Mouse (Mus musculus) lung, postnatal 10 days (tissue): ENCODE results near the gene Rere.
A peak's percentile ranks its signal among the peaks of the same experiment; 100 is the strongest.

ENCODE experiments used
- DNase-seq: peaks from one replicate; pipeline ENCODE4 v3.0.0; 2021

Gene Rere

DNA sequence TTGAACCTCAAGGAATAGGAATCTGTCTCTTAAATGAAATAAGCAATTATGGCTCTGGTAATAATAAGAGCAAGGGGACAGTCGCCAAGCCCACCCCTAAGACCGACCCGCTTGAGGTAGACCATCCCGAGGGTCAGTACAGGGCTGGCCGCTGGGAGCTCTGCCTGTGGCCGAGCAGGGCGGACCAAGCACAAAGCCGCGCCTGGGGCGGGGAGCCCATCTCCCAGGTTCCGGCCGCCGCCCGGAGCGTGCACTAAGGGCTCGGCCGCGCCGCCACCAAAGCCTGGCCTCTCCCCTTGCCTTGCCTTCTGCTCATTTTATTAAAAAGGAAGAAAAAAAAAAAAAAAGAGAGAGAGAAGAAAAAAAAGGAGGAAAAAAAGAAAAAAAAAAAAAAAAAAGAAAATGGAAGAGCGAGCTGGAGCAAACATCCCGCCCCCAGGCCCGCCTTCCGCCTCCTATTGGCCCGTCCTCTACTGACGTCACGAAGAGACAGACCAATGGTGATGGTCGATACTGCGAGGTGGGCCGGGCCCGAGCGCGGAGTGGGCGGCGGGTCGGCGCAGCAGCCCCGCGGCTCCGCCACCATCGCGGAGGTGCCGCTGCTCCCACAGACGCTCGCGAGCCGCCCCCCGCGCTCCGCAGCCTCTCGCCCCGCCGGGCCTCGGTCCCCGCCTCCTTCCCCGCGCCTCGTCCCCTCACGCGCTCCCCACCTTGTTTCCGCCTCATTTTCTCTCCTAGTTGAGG is at the start of gene Rere:
TSS of gene Rere (plus strand) at position 629 of the 744 bp plus-strand sequence.
- DNase-seq: peak; percentile 99

DNA sequence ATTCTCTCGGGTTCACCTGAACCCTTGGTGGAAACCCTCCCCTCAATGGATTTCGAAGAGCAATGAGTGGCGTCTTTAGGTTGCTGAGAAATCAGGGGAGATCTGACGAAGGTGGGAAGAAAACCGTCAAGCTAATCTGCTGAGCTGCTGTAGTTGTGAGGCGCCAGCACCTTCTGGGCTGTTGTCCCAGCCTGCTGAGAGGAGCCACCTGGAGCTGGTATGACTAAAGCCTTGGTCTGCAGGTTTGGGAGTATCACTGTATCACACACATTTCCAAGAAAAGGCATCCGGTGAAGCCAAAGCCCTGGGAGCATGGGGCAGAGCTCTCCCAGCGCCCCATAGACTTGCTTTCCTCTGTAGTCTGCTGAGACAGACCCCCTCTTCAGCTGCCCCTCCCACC is 49.6 kb upstream of the Rere start:
- DNase-seq: no peak

DNA sequence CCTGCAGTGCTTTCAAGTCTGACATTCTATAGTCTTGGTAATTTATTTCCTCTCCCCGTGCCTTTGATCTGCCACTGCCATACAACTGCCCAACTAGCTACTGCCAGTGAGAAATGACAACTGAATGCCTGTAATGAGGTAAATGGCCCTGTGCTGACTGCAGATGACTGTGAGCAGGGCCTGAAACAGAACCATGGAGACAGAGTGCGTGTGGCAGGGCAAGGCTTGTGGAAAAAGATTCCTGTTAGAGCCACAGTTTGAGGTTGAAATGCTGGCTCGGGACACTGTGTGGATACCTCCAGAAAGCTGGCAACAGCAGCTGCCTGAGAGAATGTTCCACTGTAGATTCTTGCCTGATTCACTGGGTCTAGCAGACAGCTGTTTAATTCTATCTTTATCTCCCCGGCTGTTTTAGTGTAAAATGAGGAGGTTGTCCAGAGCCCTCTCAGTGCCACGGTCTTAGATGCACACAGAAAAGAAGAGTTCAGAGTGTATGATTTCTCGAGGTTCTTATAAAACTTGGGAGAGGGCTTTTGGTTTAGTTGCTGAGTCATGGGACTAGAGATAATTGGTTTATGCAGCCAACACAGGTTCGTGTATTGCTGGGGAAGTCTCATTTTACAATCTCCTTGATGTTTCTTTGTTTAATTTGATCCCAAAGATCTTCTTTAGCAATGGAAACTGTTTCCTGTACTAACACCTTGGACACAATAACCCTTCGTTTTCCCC is 46.7 kb upstream of the Rere start:
- DNase-seq: no peak

DNA sequence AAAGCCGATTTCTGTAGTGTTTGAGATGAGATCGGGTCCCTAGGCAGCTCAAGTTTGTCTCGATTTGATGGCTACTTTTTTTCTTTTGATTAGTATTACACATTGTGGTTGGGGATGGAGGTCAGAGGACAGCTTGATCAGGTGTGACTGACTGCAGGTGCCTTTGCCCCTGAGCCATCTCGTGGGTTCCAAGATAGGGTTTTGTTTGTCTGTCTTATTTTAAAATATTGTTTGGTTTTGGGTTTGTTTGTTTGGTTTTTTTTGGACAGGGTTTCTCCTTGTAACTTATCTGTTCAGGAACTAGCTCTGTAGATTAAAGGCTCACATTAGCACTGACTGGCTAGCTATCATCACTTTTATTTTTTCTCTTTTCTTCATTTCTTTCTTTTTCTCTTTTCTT is 45.9 kb upstream of the Rere start:
- no peak for DNase-seq

DNA sequence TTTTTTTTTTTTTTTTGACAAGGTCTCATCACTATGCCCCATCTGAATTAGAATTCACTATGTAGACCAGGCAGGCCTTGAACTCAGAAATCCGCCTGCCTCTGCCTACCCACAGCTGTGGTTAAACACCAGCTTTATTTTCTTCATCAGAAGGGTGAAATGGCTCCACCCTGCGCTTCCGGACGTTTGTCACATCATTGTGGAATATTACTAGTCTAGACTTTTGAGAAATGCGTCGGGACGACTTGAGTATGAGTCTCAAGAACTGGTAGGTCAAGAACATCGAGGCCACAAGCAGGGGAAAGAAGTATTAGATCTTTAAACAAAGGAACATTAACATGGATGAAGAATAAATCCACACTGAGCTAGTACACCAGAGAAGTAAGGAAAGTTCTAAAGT is 45.4 kb upstream of the Rere start:
- no peak for DNase-seq

DNA sequence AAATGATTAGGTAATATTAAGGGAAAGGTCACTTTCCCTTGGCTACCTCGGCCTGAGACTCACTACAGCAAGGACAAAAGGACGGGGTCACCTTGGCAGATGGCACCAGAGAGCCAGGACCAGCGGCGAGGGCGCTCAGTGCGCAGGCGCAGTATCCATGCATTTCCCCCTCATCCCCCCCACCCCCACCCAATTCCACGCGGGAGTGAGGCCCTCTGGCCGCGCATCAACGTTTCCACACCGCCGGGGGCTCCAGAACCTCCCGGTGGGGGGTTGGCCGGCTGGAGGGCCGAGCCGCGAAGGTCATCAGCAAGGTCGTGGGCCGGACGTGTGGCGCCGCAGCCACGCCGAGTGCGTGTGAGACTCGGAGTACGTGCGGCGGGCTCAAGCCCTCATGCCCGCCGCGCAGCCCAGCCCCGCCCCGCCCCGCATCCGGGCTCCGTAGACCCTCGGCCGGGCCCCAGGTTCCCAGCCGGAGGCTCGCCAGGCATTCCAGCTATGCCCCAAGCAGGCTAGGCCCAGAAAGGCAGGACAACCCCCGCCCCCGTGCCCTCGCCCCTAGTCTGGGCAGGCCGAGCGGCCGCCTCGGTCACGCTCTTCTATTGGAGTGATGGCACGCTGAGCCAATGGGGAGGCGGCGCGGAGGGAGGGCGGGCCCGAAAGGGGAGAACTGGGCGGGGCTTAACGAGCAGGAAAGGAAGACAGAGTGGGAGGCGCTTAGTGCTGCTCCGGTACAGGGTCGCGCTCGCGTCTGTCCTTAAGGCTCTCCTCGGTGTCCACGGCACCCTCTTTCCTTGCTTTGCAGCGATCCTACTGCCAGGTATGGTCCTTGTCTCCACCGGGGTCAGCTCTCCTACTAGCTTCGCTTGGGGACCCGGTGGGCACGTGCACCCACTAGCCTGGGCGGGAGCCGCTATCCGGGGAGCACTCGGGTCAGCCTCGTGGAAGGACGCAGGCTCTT is 44.6 kb upstream of the Rere start, which contains the start of gene Eno1:
TSS of gene Eno1 (plus strand) at position 201 of the 961 bp plus-strand sequence.
- DNase-seq: peak; percentile 96

DNA sequence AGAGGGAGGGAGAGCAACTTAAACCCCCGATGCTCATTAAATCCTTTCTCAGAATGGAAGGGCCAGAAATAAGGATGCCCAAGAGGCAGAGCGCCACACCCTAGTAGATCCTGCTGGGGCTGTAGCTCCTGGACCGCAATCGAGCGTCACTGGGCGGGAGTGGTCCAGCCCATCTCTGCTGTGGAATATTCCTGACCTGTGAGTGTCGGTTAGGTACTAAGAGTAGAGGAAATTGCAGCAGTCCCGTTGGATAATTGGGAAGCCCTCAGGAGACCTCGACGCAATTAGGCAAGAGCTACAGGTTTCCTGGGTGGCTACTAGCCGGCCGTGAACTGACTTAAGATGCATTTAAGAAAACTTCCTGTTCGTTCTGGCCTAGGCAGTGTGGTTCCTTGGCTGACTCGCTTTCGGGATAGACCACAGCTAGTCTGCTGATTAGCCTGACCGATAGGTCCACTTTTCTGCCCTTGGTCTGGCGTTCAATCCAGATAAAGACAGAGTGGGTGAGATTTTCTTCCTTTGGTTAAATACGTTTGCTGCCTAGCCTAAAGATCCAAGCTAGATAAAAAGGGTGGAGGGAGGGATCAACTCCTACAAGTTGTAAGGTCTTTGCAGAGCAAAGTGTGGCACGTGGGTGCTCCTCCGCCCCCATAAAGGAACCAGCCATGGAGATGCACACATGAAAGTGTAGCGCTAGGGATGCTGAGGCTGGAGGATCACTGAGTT is 43.6 kb upstream of the Rere start:
- peak; percentile 30 for DNase-seq

DNA sequence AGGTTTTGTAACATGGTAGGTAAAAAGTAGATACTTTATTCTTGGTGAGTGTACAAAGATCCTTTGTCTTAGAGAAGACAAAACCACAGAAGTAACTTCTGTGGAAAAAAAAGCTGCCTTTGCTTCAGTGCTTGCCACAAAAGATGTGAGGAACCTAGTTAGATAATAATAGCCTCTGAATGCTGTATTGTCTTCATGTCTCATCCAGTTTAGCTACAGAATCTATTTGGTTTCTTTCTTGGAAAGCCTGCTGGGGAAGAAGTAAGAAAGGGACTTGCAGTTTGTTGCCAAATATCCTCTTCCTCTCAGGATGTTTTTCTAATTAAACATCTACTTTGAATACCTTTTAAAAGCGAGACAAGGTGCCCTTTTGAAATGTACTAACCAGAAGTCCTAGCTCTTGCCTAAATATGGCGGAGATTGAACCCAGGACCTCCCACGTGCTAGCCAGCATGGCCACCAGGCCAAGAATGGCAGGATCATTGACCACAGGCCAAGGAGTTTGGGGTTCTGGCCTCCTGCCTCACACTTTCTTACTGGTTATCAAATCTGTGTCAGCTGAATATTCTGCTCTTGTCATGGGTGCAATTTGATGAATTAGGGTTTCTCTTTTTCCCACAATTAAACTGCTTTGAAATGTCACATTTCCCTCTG is 42.9 kb upstream of the Rere start:
- DNase-seq: no peak

DNA sequence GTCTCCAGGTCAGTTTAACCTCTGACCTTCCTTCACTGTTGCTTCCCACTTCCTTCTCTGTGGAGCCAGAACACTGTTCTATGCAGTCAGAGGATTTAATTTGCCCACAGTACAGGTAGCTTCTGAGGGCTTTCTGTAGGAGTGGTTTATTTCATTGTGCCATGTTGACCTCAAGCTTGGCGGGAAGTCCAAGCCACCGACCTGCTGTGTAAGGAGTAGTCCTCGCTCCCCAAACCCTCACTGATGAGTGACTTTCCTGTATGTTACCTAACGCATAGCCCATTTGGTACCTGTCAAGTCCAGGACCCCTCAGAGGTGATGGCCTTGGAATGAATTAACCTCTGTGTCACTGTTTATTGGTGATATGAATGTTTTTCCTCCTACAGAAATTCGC is 42.4 kb upstream of the Rere start:
- no peak for DNase-seq

DNA sequence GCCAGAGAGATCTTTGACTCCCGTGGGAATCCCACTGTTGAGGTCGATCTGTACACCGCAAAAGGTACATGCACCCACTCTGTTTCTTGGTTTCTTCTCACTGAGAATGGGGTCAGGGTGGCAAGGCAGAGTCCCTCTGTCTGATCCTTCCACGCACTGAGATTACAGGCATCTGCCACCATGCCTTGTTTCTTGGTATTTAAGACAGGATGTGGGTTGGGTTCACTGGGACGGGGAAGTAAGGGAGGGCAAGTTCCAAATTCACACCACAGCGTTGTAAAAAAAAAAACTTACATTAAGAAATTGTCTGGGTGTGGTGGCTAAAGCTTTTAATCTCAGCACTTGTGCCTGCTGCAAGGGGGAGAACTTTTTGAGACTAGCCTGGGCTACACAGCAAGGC is 41.9 kb upstream of the Rere start:
- no peak for DNase-seq

DNA sequence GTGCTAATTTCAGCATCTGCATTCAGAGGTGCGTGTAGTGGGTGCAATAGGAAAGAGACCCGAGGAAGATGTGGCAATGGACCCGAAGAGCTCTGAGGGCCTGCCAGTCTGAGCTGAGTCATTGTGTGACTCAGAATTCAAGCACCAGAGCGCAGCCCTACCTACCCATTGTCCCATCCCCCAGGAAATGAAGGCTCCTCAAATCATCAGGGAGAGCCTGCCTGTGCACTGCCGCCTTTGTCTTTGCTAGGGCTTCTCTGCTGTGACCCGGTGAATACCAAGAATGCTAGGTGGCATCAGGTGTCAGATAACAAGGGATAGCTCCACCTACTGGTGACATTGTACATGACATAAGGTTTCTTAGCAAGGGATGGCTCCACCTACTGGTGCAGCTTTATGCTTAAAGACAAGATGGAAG is 41.5 kb upstream of the Rere start:
- DNase-seq: peak; percentile 89

DNA sequence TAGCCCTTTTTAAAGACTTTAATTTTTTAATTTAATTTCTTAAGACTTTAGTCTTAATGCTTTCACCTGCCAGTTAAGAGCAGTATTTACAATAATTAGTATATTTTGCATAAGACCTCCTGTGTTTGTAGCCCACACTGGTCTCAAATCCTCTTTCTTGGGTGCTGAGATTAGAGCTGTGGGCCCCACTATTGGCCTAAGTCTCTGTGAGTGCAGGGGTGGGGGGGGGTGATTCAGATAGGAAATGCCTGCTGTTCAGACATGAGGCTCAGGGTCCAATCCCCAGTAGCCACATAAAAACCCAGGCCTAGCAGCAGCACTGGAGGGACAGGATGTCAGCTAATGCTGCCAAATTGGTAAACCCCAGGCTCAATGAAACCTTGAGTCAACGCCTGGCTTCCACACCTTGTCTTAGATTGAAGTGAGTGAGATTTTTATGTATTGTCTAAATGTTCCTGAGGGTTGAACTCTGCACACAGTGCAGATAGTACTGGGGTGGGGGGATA is 41.0 kb upstream of the Rere start:
- no peak for DNase-seq

DNA sequence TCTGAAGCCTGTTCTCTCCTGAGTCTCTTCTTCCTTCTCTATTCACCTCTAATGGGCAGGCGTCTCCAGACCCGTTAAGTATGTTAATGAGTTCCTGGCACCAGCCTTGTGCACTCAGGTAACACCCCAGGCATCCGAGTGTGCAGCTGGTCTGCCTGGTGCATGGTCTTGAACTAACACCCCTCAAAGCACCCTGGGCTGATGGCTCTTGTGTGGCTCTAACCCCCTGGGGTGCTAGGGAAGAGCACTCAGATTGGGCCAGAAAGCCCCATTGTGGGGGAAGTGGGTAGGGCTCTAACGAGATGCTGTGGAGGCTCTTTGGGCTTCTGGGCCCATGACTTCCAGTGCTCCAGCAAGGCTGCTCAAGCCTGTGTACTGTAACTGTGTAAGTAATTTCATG is 39.7 kb upstream of the Rere start:
- no peak for DNase-seq

DNA sequence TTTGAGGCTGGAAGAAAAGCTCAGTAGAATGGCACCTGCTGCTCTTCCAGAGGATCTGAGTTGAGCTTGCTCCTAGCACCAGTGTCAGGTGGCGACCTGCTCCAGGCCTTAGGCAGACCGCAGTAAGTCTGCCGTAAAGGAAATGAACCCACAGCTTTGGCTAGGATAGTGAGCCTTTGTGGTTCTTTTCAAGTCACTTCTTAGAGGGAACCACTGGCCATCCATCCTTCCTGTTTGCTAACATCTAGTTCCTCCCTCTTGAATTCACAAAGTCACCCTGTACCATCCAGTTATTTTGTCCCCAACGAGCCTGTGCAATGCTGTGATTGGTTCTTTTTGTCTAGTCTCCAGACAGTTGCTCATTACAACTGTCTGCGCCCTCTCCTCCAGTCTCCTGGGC is 38.7 kb upstream of the Rere start:
- no peak for DNase-seq

DNA sequence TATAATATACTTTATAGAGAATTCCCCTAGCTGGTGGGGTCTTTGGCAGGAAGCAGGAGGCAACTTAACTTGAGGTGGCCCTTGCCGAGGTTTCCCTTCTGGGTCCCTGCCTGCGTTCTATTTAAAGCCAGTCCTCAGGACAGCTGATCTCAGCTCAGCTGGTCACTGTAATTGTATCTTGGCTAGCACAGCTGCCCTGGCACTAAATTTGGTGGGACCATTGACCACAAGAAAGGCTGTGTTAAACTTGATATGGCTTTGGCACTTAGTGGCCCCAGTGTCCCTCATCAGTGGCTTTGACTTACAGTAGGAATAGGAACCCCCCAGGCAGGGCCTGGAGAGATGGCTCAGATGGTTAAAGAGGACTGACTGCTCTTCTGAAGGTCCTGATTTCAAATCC is 35.6 kb upstream of the Rere start:
- DNase-seq: no peak

DNA sequence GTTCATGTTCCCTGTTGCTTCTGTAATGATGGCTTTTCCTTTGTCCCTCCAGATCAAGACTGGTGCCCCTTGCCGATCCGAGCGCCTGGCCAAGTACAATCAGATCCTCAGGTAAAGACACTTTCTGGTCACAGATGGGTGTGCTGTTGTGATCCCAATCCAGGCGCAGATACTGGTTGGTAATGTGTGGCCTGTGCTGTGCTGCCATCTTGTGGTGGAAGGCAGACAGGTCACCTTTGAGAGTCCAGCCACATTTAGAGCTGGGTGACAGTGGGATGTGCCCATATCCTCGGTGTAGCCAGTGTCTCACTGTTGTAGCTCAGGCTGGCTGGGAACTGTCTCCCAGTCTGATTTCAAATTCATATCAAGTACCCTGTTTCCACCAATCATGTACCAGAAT is 33.4 kb upstream of the Rere start:
- DNase-seq: peak; percentile 77

DNA sequence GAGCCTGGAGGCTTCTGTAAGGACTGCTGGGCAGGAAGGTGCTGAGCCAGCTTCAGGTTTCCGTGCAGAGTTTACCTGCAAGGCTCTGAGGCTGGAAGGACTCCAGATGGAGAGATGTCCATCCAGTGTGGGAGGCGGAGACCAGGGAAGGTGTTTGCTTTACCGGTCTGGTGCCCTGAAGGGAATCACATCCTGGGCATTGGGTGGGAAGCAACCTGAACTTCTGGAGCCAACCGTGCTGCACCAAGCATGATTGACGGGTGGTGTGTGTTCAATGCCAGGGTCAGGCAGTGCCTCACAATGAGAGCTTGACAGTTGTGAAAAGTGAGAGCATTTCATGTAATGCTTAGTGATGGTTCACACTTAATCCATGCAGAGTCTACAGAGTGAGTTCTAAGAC is 32.5 kb upstream of the Rere start:
- no peak for DNase-seq

DNA sequence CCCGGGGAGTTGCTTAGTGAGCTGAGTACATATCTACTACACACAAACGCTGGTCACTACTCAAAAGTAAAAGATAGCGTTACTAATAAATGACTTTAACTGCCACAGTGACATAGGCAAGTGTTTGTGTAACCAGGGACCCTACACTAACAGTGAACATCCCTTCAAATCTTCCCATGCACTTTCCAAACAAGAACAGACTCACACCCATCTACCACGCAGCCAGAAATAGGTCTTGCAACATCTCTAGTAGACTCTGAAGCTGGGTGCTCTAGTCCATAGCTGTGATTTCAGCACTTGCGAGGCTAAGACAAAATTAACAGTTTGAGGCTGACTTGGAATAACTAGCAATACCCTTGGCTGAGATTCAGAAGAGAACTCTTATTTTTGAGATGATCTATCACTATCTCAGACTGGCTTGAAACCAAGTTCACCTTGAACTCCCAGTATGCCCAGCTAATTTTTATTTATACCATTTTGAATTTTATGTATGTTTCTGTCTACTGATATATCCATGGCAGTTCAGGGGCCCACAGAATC is 31.6 kb upstream of the Rere start:
- no peak for DNase-seq

DNA sequence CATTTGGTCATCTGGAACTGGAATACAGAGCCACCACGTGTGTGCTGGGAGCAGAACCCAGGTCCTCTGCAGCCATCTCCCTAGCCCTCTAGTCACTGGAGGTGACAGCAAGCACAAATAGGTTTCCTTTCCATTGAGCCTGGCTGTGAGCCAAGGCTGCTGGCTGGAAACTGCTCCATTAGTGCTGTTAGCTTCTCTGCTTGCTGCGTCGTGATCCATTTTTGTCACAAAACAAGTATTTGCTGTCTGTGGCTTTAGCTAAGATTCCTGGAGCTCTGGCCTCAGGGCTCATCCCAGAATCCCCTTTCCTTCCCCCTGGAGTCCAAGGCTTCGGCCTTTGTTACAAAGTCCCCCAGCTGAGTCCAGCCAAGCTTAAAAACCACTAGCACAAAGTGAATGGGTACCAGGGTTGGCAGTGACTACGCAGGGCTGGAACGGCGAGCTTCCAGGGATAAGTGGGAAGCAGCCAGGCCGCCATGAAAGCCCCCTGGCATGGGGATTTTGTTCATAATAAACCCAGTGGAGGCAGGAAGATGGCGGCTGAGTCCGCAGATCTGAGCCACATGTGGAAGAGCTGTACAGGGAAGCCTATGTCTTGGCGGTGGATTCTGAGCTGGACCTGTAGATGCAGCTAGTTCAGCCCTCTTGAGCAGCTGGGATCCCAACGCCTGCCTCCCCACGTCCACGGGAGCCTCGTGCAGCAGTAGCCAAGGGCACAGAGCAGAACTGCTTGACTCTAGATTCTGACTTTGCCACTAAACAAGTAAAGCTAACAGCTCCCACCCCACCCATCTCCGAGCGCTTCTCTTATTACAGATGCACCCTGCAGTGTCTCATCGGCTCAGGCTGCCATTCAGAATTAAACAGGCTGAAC is 30.7 kb upstream of the Rere start:
- DNase-seq: no peak

DNA sequence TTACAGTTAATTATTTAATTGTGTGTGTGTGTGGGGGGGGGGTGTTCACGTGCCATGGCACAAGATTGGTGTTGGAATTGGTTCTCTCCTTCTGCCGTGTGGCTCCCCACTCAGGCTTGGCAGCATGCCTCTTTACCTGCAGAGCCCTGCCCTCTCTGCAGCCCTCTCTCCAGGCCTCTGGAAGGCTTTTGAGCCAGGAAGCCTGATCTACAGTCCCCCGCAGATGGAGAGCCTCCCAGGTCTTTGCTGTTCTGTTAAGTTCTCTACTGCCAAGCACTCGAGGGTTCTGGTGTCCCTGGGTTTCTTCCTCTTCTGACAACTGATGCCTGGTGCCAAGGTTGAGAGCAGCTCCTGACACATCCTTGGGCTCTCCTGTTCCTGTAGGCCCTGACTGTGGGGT is 27.0 kb upstream of the Rere start:
- no peak for DNase-seq

DNA sequence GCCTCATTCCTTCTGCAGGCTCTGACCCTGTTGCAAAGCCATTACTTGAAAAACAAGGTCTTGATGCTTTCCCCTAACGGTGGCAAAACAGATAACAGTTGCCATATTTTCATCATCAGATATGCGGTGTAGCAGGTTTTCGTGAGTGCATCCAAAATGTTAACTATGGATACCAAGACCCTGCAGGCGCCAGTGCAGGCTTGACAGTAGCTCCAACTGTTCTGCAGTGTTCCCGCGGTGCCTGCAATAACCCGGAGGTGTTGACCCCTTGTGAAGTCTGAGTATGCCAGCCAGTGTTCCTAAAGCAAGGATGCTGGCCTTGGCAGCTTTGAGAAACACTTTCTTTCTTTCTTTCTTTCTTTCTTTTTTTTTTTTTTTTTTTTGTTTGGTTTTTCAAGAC is 26.3 kb upstream of the Rere start:
- DNase-seq: no peak
